In the genomic region with DNA sequence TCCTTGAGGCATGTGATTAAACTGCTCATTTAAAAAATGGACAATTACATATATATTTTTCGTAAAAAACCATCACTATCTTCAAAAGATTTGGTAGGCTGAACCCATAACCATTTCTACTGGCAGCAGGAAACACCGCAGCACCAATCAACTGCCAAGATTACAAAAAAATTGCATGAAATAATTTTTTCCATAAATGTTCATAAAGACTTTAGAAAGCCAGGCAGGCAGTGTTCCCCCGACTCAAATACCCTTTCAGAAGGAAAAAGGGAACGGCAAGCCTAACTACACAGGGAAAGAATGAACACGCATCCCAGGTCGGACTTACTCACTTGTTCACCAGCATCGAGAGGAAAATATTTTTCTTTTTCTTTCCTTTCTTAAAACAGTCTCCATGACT, we compare ENCODE assay signal across 8 mouse cellular contexts. TPM values are rescaled to one million over a fixed set of nuclear protein-coding genes. Genes with fewer than 3 reads are reported as not detected.
DNase-seq lines count a peak whose midpoint lies in the region; ATAC-seq lines count a peak whose summit lies in the region.

No protein-coding gene starts in this region.

- peak; percentile 11 for DNase-seq in retina, embryonic 14.5 days (ENCODE audit: low spot score)
- DNase-seq in retina, postnatal 1 day = no peak
- no peak for DNase-seq in limb, embryonic 11.5 days (ENCODE audit: low spot score)
- DNase-seq in left cerebral cortex, adult 9 months (ENCODE audit: low spot score in 2 of 2) = no peak
- no peak for DNase-seq in kidney, postnatal 4 days
- DNase-seq in frontal cortex, postnatal 10 days (ENCODE audit: low spot score in 2 of 2) = no peak

- peak overlapping the region; percentile 57 for H3K4me3 ChIP-seq in embryonic facial prominence, embryonic 12.5 days
- peak overlapping the region; percentile 52 for H3K4me3 ChIP-seq in limb, embryonic 11.5 days (ENCODE audit: low read depth, low read length)
- peak overlapping the region; percentile 68 for H3K4me3 ChIP-seq in stomach, embryonic 16.5 days (replicated peaks; ENCODE audit: low read length)

- ATAC-seq in embryonic facial prominence, embryonic 12.5 days (ENCODE audit: insufficient number of reproducible peaks, insufficient read depth, low FRiP score, low TSS enrichment) = no peak
- no peak for ATAC-seq in limb, embryonic 11.5 days (ENCODE audit: insufficient number of reproducible peaks, low FRiP score, low TSS enrichment, low read depth)
- ATAC-seq in stomach, embryonic 16.5 days (ENCODE audit: insufficient read depth, low FRiP score) = no peak

- peak overlapping the region; percentile 74; the same call in 1 of the 2 replicates for H3K27ac ChIP-seq in embryonic facial prominence, embryonic 12.5 days
- H3K27ac ChIP-seq in limb, embryonic 11.5 days (replicated peaks; ENCODE audit: low read depth, low read length) = no peak overlapping the region
- H3K27ac ChIP-seq in stomach, embryonic 16.5 days (ENCODE audit: low read length) = peak overlapping the region; percentile 72

- H3K27me3 ChIP-seq in embryonic facial prominence, embryonic 12.5 days = no peaks in the 10 kb centered on the region
- no peaks in the 10 kb centered on the region for H3K27me3 ChIP-seq in limb, embryonic 11.5 days (ENCODE audit: control insufficient read depth, insufficient read depth, low read length)
- no peaks in the 10 kb centered on the region for H3K27me3 ChIP-seq in stomach, embryonic 16.5 days (ENCODE audit: control insufficient read depth, insufficient read depth, low read length)

- peak overlapping the region; percentile 68 for H3K4me2 ChIP-seq in embryonic facial prominence, embryonic 12.5 days (replicated peaks)
- H3K4me2 ChIP-seq in limb, embryonic 11.5 days (ENCODE audit: low read depth, severe bottlenecking) = peak overlapping the region; percentile 37
- H3K4me2 ChIP-seq in stomach, embryonic 16.5 days (ENCODE audit: low read depth, low read length) = peak overlapping the region; percentile 67

- no peaks in the 10 kb centered on the region for H3K9me3 ChIP-seq in embryonic facial prominence, embryonic 12.5 days
- no peaks in the 10 kb centered on the region for H3K9me3 ChIP-seq in limb, embryonic 11.5 days (ENCODE audit: control insufficient read depth, low read length)
- no peaks in the 10 kb centered on the region for H3K9me3 ChIP-seq in stomach, embryonic 16.5 days (replicated peaks; ENCODE audit: control insufficient read depth, low read length)

- peaks cover 21% of the 10 kb centered on the region; the same call in 1 of the 2 replicates for H3K4me1 ChIP-seq in embryonic facial prominence, embryonic 12.5 days
- 0 out of 2 replicates have a peak, but pooled peaks cover 3% of the 10 kb centered on the region for H3K4me1 ChIP-seq in limb, embryonic 11.5 days (ENCODE audit: control insufficient read depth, insufficient read depth, low read length)
- peaks cover 4% of the 10 kb centered on the region for H3K4me1 ChIP-seq in stomach, embryonic 16.5 days (ENCODE audit: control insufficient read depth, insufficient read depth, low read length)

- WGBS in embryonic facial prominence, embryonic 12.5 days = 10% methylated on average over 7 of the region's 7 CpGs
- 21% methylated on average over 7 of the region's 7 CpGs for WGBS in limb, embryonic 11.5 days
- 10% methylated on average over 7 of the region's 7 CpGs for WGBS in stomach, embryonic 16.5 days

- H3K9ac ChIP-seq in embryonic facial prominence, embryonic 12.5 days = peak overlapping the region; percentile 72
- H3K9ac ChIP-seq in limb, embryonic 11.5 days (ENCODE audit: low read length) = peak overlapping the region; percentile 52; the same call in 1 of the 2 replicates
- H3K9ac ChIP-seq in stomach, embryonic 16.5 days (ENCODE audit: low read length) = peak overlapping the region; percentile 71

- peaks cover 12% of the 10 kb centered on the region for H3K36me3 ChIP-seq in embryonic facial prominence, embryonic 12.5 days
- H3K36me3 ChIP-seq in limb, embryonic 11.5 days (ENCODE audit: control insufficient read depth, insufficient read depth, low read length) = peaks cover 11% of the 10 kb centered on the region
- peaks cover 7% of the 10 kb centered on the region for H3K36me3 ChIP-seq in stomach, embryonic 16.5 days (ENCODE audit: control insufficient read depth, insufficient read depth, low read length)

RNA-seq across cellular contexts. Expression of gene Net1, which starts 25.4 kb away (rescaled TPM):
- 150 and 155 TPM in 2 replicates for polyA plus RNA-seq in embryonic facial prominence, embryonic 12.5 days (2016; fragmentation: Nextera tagmentation; extraction: Ambion mirVana)
- 95.9 and 101 TPM in 2 replicates for polyA plus RNA-seq in limb, embryonic 11.5 days (2014; fragmentation: Nextera tagmentation; extraction: Ambion mirVana)
- 110 and 113 TPM in 2 replicates for polyA plus RNA-seq in stomach, embryonic 16.5 days (2015; fragmentation: Nextera tagmentation; extraction: Ambion mirVana)

RNA-seq across cellular contexts. Expression of gene Tubal3, which starts 25.5 kb away (rescaled TPM):
- polyA plus RNA-seq in embryonic facial prominence, embryonic 12.5 days (2016; fragmentation: Nextera tagmentation; extraction: Ambion mirVana) = not detected in 2 replicates
- polyA plus RNA-seq in limb, embryonic 11.5 days (2014; fragmentation: Nextera tagmentation; extraction: Ambion mirVana) = not detected in 2 replicates
- 3.8 and 3.9 TPM in 2 replicates for polyA plus RNA-seq in stomach, embryonic 16.5 days (2015; fragmentation: Nextera tagmentation; extraction: Ambion mirVana)

RNA-seq across cellular contexts. Expression of gene Calm5, which starts 38.6 kb away (rescaled TPM):
- polyA plus RNA-seq in embryonic facial prominence, embryonic 12.5 days (2016; fragmentation: Nextera tagmentation; extraction: Ambion mirVana) = not detected in 2 replicates
- polyA plus RNA-seq in limb, embryonic 11.5 days (2014; fragmentation: Nextera tagmentation; extraction: Ambion mirVana) = not detected in 2 replicates
- polyA plus RNA-seq in stomach, embryonic 16.5 days (2015; fragmentation: Nextera tagmentation; extraction: Ambion mirVana) = not detected in 2 replicates

RNA-seq across cellular contexts. Expression of gene Ucn3, which starts 52.5 kb away (rescaled TPM):
- polyA plus RNA-seq in embryonic facial prominence, embryonic 12.5 days (2016; fragmentation: Nextera tagmentation; extraction: Ambion mirVana) = 0.20 TPM in 1 of 2 replicates, not detected in the other
- polyA plus RNA-seq in limb, embryonic 11.5 days (2014; fragmentation: Nextera tagmentation; extraction: Ambion mirVana) = not detected in 2 replicates
- 0.20 TPM in 1 of 2 replicates, not detected in the other for polyA plus RNA-seq in stomach, embryonic 16.5 days (2015; fragmentation: Nextera tagmentation; extraction: Ambion mirVana)

RNA-seq across cellular contexts. Expression of gene Calm4, which starts 55.0 kb away (rescaled TPM):
- polyA plus RNA-seq in embryonic facial prominence, embryonic 12.5 days (2016; fragmentation: Nextera tagmentation; extraction: Ambion mirVana) = 0.18 and 0.34 TPM in 2 replicates
- polyA plus RNA-seq in limb, embryonic 11.5 days (2014; fragmentation: Nextera tagmentation; extraction: Ambion mirVana) = not detected in 2 replicates
- polyA plus RNA-seq in stomach, embryonic 16.5 days (2015; fragmentation: Nextera tagmentation; extraction: Ambion mirVana) = 1.9 and 2.1 TPM in 2 replicates
